Mouse (Mus musculus) mouse embryonic stem cell (cell line): ENCODE data around the gene AC131692.1.

Source experiments
- in situ Hi-C, 2 experiments: fragments of 300-500 bp; cut with MboI; formaldehyde crosslinking; loops; 1 replicate in 1 of 2; 3 replicates in 1 of 2; pipeline ENCODE4 v1.14.3; 2019 to 2020; ENCODE audit warnings: low sequenced_read_pairs in 2 of 2, low pct_unique_long_range_greater_than_20kb in 1 of 2, mixed read lengths in 1 of 2; ENCODE audit not compliant: unreplicated experiment in 1 of 2

AC131692.1 gene

GRCm38 (mm10) chr19:6094119-6094518 lies at the start of gene AC131692.1:
TSS of gene AC131692.1 (plus strand) at chr19:6094419.
- in situ Hi-C loops = no loop called here

GRCm38 (mm10) chr19:6045366-6046293 lies 48.6 kb upstream of the AC131692.1 start:
- in situ Hi-C loops = no loop called here

DNA sequence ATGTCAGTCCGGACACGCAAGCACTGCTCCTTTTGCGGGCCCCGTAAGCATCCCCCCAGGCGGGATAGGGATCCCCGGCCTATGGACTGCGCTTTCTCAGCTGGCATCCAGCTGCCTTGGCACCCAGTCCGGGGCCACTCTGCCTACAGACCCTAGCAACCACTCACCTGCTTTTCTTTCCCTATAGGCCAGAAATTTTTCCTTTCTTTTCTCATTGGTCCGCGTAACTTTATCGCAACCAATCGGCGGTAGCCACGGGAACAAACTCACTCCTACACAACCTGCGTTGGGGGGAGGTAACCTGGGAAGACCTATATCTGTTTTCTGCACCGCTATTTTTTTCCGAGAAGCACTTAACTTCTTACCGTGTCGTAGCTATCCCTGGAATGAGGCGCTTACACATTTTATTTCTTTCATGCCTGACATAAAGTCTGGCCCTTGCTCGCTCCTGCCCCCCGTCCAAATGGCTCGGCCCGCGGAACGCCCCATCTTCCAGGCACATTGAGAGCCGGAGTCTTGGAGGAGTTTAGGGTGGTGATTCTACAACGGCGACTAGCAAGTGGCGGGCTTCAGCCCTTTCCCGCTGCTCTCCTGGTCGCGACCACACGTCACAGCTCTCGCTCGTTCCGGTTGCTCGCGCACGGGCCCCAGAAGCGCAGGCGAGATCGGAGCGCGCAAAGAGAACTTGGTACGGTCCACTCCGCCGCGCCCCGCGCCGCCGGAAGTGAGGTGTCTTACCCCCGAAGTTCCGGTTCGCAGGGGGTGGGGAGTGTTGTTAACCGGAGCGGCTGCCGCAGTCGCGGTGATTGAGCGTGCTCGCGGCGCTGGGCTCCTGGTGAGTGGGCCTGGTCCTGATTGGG lies 47.7 kb upstream of the AC131692.1 start, which contains the start of gene Syvn1:
Syvn1 (plus strand) TSS at position 283 of the 860 bp plus-strand sequence.
- in situ Hi-C loops = no loop called here

DNA sequence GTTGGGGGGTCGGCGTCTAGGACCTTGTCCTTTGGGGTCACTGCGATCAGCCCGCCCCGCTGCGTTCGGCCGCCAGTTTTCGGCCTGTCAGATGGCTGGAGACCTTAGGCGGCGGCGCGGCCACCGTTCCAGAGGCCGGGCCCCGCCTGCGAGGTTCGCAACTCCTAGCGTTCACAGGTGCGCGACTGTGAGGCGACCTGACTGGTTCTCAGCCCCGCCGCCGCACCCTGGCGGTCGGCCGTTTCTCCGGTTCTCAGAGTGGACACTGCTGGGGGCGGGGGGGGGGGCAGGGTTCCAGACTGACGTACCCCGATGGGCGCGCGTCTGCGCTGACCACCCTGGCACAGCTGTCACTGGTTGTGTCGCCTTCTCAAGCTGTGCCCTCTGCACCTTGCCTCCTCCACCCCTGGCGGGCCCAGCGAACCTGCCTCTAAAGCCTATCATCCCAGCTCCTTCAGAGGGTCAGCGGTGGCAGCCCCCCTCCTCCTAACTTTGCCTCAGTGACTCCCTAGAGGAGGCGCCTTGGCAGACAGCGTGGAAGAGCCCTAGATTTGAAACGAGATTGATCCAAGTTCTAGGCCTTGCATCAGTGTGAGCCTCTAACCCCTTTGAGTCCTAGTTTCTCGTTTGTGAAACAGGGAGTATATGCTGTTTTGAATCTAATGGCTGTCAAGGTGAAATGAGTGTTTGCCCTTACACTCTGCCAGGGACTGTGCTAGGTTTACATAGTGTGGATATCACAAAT lies 46.9 kb upstream of the AC131692.1 start:
- in situ Hi-C loops = no loop called here

DNA sequence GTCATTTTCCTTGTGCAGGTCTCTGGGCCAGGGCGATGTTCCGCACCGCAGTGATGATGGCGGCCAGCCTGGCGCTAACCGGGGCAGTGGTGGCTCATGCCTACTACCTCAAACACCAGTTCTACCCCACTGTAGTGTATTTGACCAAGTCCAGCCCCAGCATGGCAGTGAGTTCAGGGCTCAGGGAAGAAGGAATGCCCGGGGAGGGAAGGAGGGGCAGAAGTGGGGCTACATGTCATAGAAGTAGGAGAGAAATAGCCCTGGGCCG lies 46.4 kb upstream of the AC131692.1 start:
- in situ Hi-C loops = no loop called here

GRCm38 (mm10) chr19:6048681-6049410 lies 45.4 kb upstream of the AC131692.1 start:
- in situ Hi-C loops = no loop called here

- in situ Hi-C loops = no loop called here
Measured at GRCm38 (mm10) chr19:6052516-6052915, 41.7 kb upstream of the AC131692.1 start.

GRCm38 (mm10) chr19:6054296-6054695 lies 39.9 kb upstream of the AC131692.1 start:
- in situ Hi-C loops = no loop called here

GRCm38 (mm10) chr19:6056696-6057095 lies 37.5 kb upstream of the AC131692.1 start:
- in situ Hi-C loops = no loop called here

- in situ Hi-C loops = no loop called here
Measured at GRCm38 (mm10) chr19:6057313-6058096, 36.7 kb upstream of the AC131692.1 start, which contains the start of the genes Mrpl49 and Fau. TSS of gene Mrpl49 (minus strand) at chr19:6057785. TSS of gene Fau (plus strand) at chr19:6057844.

DNA sequence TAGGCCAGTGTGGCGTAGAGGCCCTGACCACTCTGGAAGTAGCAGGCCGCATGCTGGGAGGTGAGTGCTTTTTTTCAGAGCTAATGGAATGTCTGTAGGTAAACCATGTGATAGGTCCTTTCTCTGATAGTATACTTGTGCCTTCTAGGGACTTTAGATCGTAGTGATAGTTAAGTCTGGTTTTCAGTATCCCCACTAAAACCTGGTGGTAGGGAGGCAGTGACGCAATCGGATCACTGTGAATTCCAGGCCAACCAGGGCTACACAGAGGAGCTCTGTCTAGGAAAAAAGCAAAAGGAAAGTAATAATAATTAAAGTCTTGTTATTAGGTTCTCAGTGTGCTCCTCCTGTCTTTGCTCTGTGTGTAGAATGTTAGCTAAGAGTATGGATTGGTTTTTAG lies 35.7 kb upstream of the AC131692.1 start:
- in situ Hi-C loops = no loop called here

- in situ Hi-C loops = no loop called here
Measured at GRCm38 (mm10) chr19:6058966-6059365, 35.3 kb upstream of the AC131692.1 start.

GRCm38 (mm10) chr19:6061021-6061533 lies 33.1 kb upstream of the AC131692.1 start, which contains the start of gene Znhit2:
TSS of gene Znhit2 (plus strand) at chr19:6061192.
- in situ Hi-C loops = no loop called here

DNA sequence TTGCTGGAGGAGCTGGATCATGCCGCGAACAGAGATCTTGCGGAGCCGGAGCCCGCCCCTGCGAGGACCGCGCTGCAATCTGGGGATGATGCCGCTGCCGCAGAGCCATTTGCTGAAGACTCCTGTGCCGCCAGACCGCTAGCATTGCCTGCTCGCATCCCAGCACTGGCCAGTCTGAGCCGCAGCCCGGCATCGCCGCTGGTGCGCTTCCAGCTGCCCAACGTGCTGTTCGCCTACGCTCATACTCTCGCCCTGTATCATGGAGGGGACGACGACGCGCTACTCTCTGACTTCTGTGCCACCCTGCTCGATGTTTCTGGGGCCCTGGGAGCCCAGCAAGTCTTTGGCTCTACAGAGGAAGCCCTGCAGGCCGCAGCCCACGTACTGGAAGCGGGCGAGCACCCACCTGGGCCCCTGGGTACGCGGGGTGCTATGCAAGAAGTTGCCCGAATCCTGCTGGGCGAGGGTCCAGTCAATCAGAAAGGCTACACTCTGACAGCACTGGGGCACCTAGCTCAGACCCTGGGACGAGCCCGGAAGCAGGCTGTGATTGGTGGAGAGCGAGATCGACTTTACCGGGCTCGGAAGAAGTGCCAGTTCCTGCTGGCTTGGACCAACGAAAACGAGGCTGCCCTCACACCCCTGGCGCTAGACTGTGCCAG lies 32.4 kb upstream of the AC131692.1 start:
- in situ Hi-C loops = no loop called here

GRCm38 (mm10) chr19:6062418-6062817 lies 31.8 kb upstream of the AC131692.1 start:
- in situ Hi-C loops = no loop called here

DNA sequence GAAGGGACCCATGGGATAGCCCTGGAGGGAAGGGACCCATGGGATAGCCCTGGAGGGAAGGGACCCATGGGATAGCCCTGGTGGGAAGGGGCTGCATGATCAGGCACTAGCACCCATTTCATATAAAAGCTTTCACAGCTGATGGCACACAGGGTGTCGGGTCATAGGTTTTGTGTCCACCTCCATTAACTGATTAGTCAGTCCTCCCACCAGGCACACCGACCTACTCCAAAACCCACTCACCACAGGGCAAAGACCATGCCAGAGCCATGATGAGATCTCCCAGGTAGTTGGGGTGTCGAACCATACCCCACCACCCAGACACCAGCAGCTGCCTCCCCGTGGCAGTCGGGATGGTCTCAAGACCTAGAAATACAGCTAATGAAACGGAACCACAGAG lies 31.1 kb upstream of the AC131692.1 start:
- in situ Hi-C loops = no loop called here

GRCm38 (mm10) chr19:6066571-6066970 lies 27.6 kb upstream of the AC131692.1 start:
- in situ Hi-C loops = no loop called here
